Mouse (Mus musculus) R1 (cell line): Measurements from ENCODE around the gene Phf3.
"Not testable (repeated sequence)": the region's sequence is repeated elsewhere in the genome, so short reads cannot be mapped to it uniquely, and the experiment has no call there.

Source experiments
- DNase-seq: peaks from one replicate; pipeline ENCODE4 v3.0.0-alpha.2; 2018; ENCODE audit warnings: low read depth, low spot score

Phf3 gene

GRCm38 (mm10) chr1:30771772-30772171 lies 101.9 kb downstream of the Phf3 start:
- no peak for DNase-seq

GRCm38 (mm10) chr1:30770599-30770998 lies 103.1 kb downstream of the Phf3 start:
- DNase-seq = not testable (repeated sequence)

DNA sequence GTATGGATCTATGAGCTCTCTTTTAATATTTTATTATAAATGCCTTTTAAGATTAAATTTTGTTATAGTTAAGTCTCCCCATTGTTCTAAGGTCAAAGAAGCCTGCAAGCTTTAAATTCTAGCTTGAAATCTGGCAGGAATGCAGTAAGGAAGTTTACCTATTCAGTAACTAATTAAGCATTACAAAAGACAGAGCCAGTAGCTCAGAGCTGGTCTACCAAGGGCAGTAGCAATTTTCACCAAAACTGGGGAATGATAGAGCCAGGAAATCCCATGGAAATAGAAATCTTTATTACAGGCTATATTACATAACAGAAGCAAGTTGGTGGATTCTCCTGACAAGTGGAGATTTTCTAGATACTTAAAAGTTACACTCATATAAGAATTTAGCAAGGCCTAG lies 116.9 kb downstream of the Phf3 start:
- DNase-seq = peak; percentile 61

DNA sequence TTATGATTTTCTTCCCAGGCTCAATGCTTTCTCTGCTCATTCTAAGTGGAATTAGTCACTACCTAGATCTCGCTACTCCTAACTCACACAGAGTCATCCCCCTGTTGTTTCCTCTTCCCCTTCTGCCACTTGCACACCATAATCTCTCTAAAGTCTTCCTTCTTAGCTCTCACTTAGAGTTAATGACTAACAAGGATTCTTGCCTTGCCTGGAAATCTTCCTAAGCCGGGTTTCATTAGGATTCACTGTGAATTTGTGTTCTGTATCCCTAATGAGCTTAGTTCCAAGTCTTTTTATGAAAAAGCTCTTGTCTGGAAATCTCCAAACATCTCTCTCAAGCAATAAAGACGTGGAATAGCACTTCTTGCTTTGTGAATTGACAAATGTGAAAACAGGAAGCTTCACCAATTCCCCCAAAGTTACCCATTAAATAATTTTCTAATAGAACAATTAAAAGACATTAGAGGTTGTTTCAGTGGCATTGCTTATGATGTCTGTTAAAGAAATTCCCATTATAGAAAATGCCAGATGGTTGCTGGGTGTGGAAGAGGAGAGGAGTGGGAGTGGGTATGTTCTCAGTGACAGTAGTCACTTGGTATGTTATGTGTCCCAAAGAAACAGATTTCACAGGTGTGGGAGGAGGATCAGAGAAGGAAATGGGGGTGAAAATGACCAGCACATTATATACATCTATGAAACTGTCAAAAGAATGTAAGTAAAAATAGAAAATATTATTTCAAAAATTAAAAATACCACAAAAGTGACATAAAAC lies 118.1 kb downstream of the Phf3 start:
- no peak for DNase-seq
